Mouse (Mus musculus) ES-Bruce4 (cell line): ENCODE measurements at regions not wholly inside any gene's neighbourhood (a gene's known extent, or its start where the extent isn't known, plus 50 kb on each side); places are given as distances from the start of the nearest gene placed in this dataset.

Experiments
- CTCF ChIP-seq: IDR thresholded peaks from one replicate; pipeline ENCODE4 v1.8.1; 2011; ENCODE audit warnings: low read depth, low read length
- EP300 ChIP-seq: IDR thresholded peaks from 2 replicates; pipeline ENCODE4 v1.6.1; 2011; ENCODE audit warnings: low read depth, low read length; ENCODE audit not compliant: insufficient read depth
- POLR2A ChIP-seq: IDR thresholded peaks from one replicate; pipeline ENCODE4 v1.8.1; 2011; ENCODE audit warnings: low read length; ENCODE audit not compliant: insufficient read depth

GRCm38 (mm10) chr5:111527741-111528140 is 110.6 kb downstream of the Mn1 start:
- TF ChIP-seq POLR2A (no peak), CTCF (no peak), EP300 (no peak)
